Mouse (Mus musculus) heart, embryonic 10.5 days (tissue): Measurements from ENCODE around the gene Zmat3. TPM values are rescaled to one million over a fixed set of nuclear protein-coding genes. Genes with fewer than 3 reads are reported as not detected.

Experiments used
- DNase-seq: peaks from one replicate; pipeline ENCODE4 v3.0.0-alpha.2; 2017; ENCODE audit warnings: low spot score
- H3K27ac ChIP-seq: fragments of 300-500 bp; sonication (generic); 2 replicates; pipeline ENCODE4 v1.5.1; 2016; ENCODE audit warnings: mild to moderate bottlenecking
- H3K27me3 ChIP-seq: fragments of 300-500 bp; sonication (generic); 2 replicates; pipeline ENCODE4 v1.6.1; 2016; ENCODE audit warnings: mild to moderate bottlenecking; ENCODE audit not compliant: poor library complexity, insufficient read depth, severe bottlenecking
- H3K36me3 ChIP-seq: fragments of 300-500 bp; sonication (generic); 2 replicates; pipeline ENCODE4 v1.6.1; 2016; ENCODE audit warnings: mild to moderate bottlenecking, moderate library complexity
- H3K4me1 ChIP-seq: fragments of 300-500 bp; sonication (generic); 2 replicates; pipeline ENCODE4 v1.6.1; 2016; ENCODE audit warnings: mild to moderate bottlenecking
- H3K4me3 ChIP-seq: fragments of 300-500 bp; sonication (generic); 2 replicates; pipeline ENCODE4 v1.5.1; 2016; ENCODE audit warnings: mild to moderate bottlenecking, moderate library complexity
- H3K9me3 ChIP-seq: fragments of 300-500 bp; sonication (generic); 2 replicates; pipeline ENCODE4 v1.6.1; 2016; ENCODE audit warnings: mild to moderate bottlenecking, moderate library complexity
- WGBS: fragments of 180-500 bp; shearing (Covaris S2); methylation state at CpG from one replicate; pipeline ENCODE4 v1.1.7; 2016; 5-methylcytosine and 5-hydroxymethylcytosine counted together
- polyA plus RNA-seq: library from polyadenylated mRNA; unstranded; fragments of >200 nt; fragmentation: Nextera tagmentation; extraction: Ambion mirVana; gene quantifications from 2 replicates; pipeline ENCODE4 v1.2.1, GENCODE M21; 2016

Zmat3 gene
- polyA plus RNA-seq, 1 experiment from 2014 or later = 4.6 TPM

GRCm38 (mm10) chr3:32317165-32317900 lies 48.5 kb downstream of the Zmat3 start:
- Histone ChIP-seq H3K4me1 (no peaks in the 10 kb centered on the region), H3K9me3 (no peaks in the 10 kb centered on the region), H3K27ac (no peak overlapping the region), H3K4me3 (no peak overlapping the region), H3K36me3 (no peaks in the 10 kb centered on the region), H3K27me3 (peaks cover 10% of the 10 kb centered on the region)
- DNase-seq = no peak
- 27% methylated on average over 12 of the region's 12 CpGs for WGBS

DNA sequence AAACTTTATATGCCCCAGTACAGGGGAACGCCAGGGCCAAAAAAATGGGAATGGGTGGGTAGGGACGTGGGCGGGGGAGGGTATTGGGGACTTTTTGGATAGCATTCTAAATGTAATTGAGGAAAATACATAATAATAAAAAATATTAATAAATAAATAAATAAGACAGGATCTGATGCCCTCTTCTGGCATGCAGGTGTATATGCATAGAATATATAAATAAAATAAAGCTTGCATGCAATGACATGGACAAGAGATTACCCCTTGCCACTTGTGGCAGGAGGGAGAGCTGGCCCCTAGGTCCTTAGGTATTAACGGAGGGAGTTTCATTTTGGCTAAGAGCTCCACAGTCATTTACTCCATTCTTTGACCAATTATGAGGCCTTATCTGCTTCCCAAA lies 51.1 kb downstream of the Zmat3 start:
- Histone ChIP-seq H3K4me1 (no peaks in the 10 kb centered on the region), H3K27ac (no peak overlapping the region), H3K27me3 (peaks cover 10% of the 10 kb centered on the region), H3K4me3 (no peak overlapping the region), H3K9me3 (no peaks in the 10 kb centered on the region), H3K36me3 (no peaks in the 10 kb centered on the region)
- DNase-seq = no peak
- 88% methylated on average over 4 of the region's 4 CpGs for WGBS

GRCm38 (mm10) chr3:32304171-32304570 lies 61.6 kb downstream of the Zmat3 start:
- no peaks in the 10 kb centered on the region for H3K4me1 ChIP-seq
- WGBS = 49% methylated on average over 1 of the region's 1 CpGs
- no peaks in the 10 kb centered on the region for H3K9me3 ChIP-seq
- no peaks in the 10 kb centered on the region for H3K36me3 ChIP-seq
- no peak for DNase-seq
- no peak overlapping the region for H3K27ac ChIP-seq
- H3K4me3 ChIP-seq = no peak overlapping the region
- H3K27me3 ChIP-seq = no peaks in the 10 kb centered on the region

DNA sequence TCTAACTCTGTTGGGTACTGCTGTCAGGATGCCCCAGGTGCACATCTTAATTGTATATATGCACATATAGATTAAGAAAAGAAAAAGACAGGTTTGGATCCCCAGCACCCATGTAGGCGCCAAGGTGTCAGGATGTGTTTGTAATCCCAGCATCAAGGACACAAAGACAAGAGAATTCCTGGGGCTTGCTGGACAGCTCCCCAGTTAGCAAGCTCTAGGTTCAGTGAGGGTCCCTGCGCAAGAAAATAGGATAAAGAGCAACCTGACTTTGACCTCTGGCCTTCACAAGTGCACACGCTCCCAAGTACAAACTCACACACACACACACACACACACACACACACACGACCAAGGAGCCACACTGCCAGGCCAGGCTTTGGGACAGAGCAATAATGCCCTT lies 73.8 kb downstream of the Zmat3 start:
- Histone ChIP-seq H3K27me3 (no peaks in the 10 kb centered on the region), H3K4me1 (no peaks in the 10 kb centered on the region), H3K4me3 (no peak overlapping the region), H3K36me3 (no peaks in the 10 kb centered on the region), H3K9me3 (no peaks in the 10 kb centered on the region), H3K27ac (no peak overlapping the region)
- WGBS = 34% methylated on average over 4 of the region's 4 CpGs
- DNase-seq = no peak

Other genes with a start within 250 kb of the Zmat3 start
- 4.7 and 6.1 TPM in 2 replicates for gene Pik3ca, start 31.7 kb upstream of the Zmat3 start, polyA plus RNA-seq
- gene Kcnmb3, start 126.2 kb upstream of the Zmat3 start, polyA plus RNA-seq = not detected in 2 replicates
- gene Zfp639, start 144.2 kb upstream of the Zmat3 start, polyA plus RNA-seq = 31.4 and 40.2 TPM in 2 replicates
- gene Mfn1, start 163.5 kb upstream of the Zmat3 start, polyA plus RNA-seq = 45.6 and 65.3 TPM in 2 replicates